ENCODE assay signal across 20 mouse cellular contexts in the genomic region with DNA sequence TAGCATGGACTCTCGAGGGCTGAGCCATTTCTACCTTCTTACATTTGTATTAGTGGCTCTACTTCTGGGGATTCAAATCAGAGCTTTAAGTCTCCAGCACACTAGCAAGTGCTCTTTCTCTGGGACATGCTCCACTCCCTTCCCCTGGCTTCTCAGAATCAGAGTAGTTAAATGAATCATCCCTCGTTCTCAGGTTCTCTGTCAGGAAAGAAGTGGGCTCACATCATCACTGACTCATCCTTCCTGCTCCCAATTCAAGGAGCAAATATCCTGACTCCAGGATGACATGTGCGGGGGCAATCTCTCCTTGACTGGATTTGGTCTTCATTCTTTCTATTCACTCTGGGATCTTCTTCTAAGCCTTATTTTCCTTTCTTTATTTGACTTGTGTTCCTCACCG.
A peak's percentile ranks its signal among the peaks of the same experiment; 100 is the strongest.
DNase-seq lines count a peak whose midpoint lies in the region; ATAC-seq and TF ChIP-seq lines count a peak whose summit lies in the region.
"Had no signal": no experiment of that assay in that cellular context is flagged by ENCODE, and none has a peak within 500 bp of the region (broad histone marks: within the 10 kb centered on the region; RNA-seq: fewer than 3 reads in every experiment).

No protein-coding gene starts in this region.

- no peak for TF ChIP-seq CTCF in lung, adult 2 months (IDR thresholded peaks at IDR 0.05; ENCODE audit: insufficient read depth, low read length)

- H3K4me3 ChIP-seq in lung, adult 2 months (replicated peaks; ENCODE audit: extremely low read depth, low read depth, low read length), result no peak overlapping the region
- H3K4me3 ChIP-seq: forebrain, embryonic 12.5 days; heart, adult 2 months; heart, embryonic 15.5 days; hindbrain, embryonic 13.5 days had no signal

- no peak for DNase-seq in frontal cortex, postnatal 10 days (ENCODE audit: low spot score in 2 of 2)
- peak; percentile 3 to 7 for DNase-seq in right cerebral cortex, adult 2 months (ENCODE audit: low spot score in 2 of 2)
- DNase-seq in right cerebral cortex, postnatal 25 days, result no peak
- DNase-seq in NIH3T3 (ENCODE audit: low read depth), result peak; percentile 35
- DNase-seq in telencephalon, adult 2 months (ENCODE audit: low read depth, low spot score), result peak; percentile 51
- no peak for DNase-seq in lung, adult 2 months
- no peak for DNase-seq in gastrocnemius, adult 8-10 months (ENCODE audit: low spot score in 2 of 2)
- DNase-seq: adrenal gland, adult 2 months; adrenal gland, postnatal 25 days; cerebellum, adult 2 months; cerebellum, postnatal 10 days; gastrocnemius, postnatal 14 days; heart, adult 2 months; heart, postnatal 14 days had no signal

- TF ChIP-seq POLR2A in lung, adult 2 months (IDR thresholded peaks at IDR 0.05; ENCODE audit: borderline replicate concordance, extremely low read depth, low read depth, low read length), result no peak

- no peaks in the 10 kb centered on the region for H3K4me1 ChIP-seq in lung, adult 2 months (ENCODE audit: control insufficient read depth, insufficient read depth, low read length)
- H3K4me1 ChIP-seq: forebrain, embryonic 12.5 days; heart, embryonic 15.5 days; hindbrain, embryonic 13.5 days had no signal

- WGBS in lung, adult 2 months, result 57% methylated on average over 4 of the region's 4 CpGs

- peak; percentile 98 for ATAC-seq in frontal cortex, adult (ENCODE audit: low TSS enrichment)
- ATAC-seq: forebrain, embryonic 16.5 days; hindbrain, postnatal 0 days had no signal

Comparison
In these comparisons a context has a peak if more than half of its experiments do, and no peak if none do; other contexts are left out.
1. DNase-seq: peak in right cerebral cortex, adult 2 months (2 of 2), NIH3T3 (single experiment) and telencephalon, adult 2 months (single experiment); none in frontal cortex, postnatal 10 days (0 of 2), right cerebral cortex, postnatal 25 days (single experiment), lung, adult 2 months (single experiment) and gastrocnemius, adult 8-10 months (0 of 2).